Mouse (Mus musculus) heart, postnatal 0 days (tissue): ENCODE measurements around the gene Ubr1.

Source experiments
- CTCF ChIP-seq: IDR thresholded peaks from 2 replicates; pipeline ENCODE4 v1.5.1; 2016; ENCODE audit warnings: antibody characterized with exemption, control low read depth, low read depth
- EP300 ChIP-seq: IDR thresholded peaks from 2 replicates; pipeline ENCODE4 v1.6.1; 2016; ENCODE audit warnings: antibody characterized with exemption, low read depth

GRCm38 (mm10) chr2:120887601-120888000 is 82.9 kb downstream of the Ubr1 start:
- TF ChIP-seq CTCF (no peak), EP300 (no peak)
